Mouse (Mus musculus): ENCODE measurements around the gene Hmga1. TPM values are rescaled to one million over a fixed set of nuclear protein-coding genes. Genes with fewer than 3 reads are reported as not detected.
A peak's percentile ranks its signal among the peaks of the same experiment; 100 is the strongest.

Gene Hmga1
- total RNA-seq, 1 experiment from 2014 or later: 14.3 TPM

DNA sequence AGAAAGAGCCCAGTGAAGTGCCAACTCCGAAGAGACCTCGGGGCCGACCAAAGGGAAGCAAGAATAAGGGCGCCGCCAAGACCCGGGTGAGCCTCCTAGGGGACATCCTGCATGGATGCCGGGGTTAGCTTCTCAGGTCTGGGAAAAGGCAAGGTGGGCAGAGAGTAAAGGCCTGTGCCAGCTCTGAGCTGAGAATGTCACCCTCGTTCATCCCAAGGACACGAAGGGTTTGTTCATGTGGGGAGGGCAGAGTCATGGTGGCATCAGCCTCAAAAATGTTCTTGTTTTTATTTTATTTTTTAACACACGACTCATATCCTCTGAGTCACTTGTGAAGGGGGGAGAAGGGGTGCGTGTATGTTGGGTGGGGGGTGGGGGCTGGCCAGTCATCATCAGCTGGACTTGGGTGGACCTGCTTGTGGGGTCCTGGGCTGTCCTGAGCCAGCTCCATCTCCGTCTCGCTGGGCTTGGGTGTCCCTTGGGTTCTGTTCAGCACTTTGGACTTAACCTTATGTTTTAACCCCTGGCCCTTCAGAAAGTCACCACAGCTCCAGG, 4.7 kb downstream of the Hmga1 start:
- no peak for DNase-seq

- peak; percentile 74 for DNase-seq
These were observed 5.7 kb downstream of the Hmga1 start for GRCm38 (mm10) chr17:27561809-27562526.

GRCm38 (mm10) chr17:27563771-27564244, 7.5 kb downstream of the Hmga1 start:
- no peak for DNase-seq

DNA sequence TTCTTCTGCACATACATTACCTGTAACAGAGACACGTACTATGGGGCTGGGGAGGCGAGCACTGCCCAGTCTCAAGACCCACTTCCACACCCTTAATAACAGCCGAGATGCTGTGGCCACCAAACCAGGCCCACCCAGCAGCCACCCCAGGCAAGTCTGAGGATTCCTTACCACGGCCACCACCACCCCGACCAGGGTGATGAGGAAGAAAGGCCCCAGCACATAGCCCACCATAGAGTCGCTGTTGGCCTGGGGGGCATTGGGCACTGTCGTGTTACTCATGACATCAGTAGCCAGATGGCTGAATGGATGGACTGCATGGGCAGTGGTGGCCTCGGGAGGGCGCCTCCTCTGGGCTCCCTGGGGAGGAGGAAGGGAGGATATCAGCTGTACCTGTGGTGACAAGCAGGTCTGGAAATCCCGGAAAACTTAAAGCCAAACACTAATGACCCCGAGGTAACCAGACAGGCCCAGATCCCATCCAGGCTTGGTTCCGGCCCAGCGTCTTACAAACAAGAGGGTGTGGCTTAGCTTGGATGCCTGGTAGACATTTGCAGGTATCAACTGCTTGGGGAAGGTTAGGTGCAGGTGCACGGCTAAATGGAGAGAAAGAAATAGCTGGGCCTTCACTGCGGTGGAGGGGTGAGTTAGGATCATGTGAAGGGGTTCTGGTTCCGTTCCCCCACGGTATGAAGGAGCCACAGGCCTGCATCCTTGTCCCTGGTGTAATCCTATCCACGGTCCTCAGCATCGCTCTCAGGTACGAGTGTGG, 8.3 kb downstream of the Hmga1 start:
- DNase-seq: no peak

- DNase-seq: peak; percentile 98
These were observed 9.1 kb downstream of the Hmga1 start, which contains the start of gene AI413582 for GRCm38 (mm10) chr17:27565163-27565941. TSS of gene AI413582 (minus strand) at chr17:27565756.

- no peak for DNase-seq
These were observed 9.6 kb downstream of the Hmga1 start for GRCm38 (mm10) chr17:27565942-27566267.

GRCm38 (mm10) chr17:27568228-27568627, 11.9 kb downstream of the Hmga1 start:
- no peak for DNase-seq

GRCm38 (mm10) chr17:27571315-27571714, 15.0 kb downstream of the Hmga1 start:
- DNase-seq: no peak

DNA sequence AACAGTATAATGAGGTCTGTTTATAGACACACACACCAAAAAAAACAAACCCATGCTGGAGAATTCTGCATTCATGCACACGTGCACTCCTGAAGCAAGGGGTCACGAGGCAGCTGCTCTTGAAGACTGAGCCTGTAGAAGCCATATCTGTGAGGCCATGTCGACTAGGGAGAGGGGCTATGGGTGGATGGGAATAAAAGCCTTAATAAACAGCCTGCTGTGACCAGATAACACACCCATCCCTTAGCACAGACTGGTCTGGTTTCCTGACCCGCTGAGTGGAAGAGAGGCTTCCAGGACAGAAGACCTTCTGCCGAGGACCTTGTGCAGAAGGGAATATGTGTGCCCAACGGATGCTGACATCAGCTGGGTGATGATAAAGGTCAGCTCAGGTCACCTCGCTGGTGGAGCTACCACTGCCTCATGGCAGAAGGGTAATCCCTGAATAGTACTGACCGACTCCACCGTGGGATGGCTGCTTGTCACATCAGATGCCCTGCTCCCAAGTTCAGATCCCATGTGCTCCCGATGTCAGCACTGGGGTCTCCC, 17.5 kb downstream of the Hmga1 start:
- no peak for DNase-seq

- peak; percentile 76 for DNase-seq
These were observed 18.3 kb downstream of the Hmga1 start for GRCm38 (mm10) chr17:27574470-27575115.

GRCm38 (mm10) chr17:27575116-27575776, 18.9 kb downstream of the Hmga1 start:
- no peak for DNase-seq

DNA sequence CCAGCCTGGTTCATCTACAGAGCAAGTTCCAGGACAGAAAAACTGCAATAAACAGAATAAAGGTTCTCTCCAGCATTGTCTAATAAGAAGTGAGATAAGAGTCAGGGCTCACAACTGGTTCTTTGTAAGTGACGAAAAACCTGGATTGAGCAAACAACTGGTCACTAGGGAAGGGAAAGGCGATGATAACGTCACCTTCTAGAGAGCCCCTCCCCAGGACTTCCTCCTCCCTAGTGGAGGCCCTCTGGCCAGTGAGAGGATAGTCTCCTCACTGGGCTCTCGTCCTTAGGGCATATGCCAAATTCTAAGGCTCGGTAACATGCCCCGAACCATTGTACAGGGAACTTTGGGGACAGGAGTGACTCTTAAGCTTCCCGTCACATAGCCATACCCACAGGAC, 19.8 kb downstream of the Hmga1 start:
- DNase-seq: no peak

DNA sequence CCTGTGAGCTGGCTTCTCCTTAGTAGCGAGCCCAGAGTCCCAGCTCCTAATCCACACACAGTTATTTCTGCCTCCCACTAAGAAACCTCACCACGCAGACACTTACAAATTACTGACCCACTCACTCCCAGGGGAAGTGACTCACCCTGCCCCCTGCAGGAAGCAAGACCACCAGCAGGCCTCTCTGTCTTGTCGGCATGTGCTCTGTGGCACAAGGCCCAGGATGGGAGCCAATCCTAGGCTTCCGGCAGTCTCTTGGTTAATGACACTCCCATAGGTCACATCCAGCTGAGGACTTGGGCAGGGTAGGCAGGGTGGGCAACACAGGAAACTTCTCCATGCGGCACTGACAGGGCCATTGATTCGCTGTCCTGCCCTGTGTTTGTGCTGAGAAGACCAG, 21.2 kb downstream of the Hmga1 start:
- DNase-seq: no peak

- no peak for DNase-seq
These were observed 22.2 kb downstream of the Hmga1 start for GRCm38 (mm10) chr17:27578487-27578886.

- DNase-seq: no peak
These were observed 23.5 kb downstream of the Hmga1 start for GRCm38 (mm10) chr17:27579816-27580215.

DNA sequence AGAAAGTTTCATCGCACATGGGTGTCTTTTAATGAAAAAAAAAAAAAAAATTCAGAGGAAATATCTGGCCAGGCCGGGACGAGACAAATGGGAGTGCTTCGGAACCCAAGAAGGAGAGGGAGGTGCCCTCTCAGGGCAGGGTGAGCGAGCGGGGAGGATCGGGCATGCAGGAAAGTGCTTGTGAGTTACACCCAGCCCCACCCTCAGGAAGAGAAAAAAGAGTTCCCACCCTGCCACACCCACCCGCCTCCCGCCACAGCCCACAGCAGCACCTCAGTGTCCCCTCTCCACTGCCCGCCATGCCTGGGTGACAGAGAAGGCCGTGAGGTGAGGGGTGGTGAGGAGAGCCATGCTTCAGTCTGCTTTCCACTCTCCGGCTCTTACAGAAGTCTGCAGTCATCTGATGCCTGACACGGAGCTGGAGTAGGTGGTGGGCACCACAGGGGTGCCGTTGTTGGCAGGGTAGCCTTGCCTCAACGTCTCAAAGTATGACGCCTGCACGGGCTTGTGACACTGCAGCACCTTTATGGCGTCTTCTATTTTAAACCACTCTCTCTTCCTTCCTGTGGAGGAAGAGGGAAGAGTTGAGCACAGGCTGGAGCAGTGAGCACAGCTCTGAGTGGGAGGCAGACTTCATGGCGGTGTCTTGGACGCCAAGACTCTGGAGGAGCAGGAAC, 24.2 kb downstream of the Hmga1 start:
- DNase-seq: no peak

DNA sequence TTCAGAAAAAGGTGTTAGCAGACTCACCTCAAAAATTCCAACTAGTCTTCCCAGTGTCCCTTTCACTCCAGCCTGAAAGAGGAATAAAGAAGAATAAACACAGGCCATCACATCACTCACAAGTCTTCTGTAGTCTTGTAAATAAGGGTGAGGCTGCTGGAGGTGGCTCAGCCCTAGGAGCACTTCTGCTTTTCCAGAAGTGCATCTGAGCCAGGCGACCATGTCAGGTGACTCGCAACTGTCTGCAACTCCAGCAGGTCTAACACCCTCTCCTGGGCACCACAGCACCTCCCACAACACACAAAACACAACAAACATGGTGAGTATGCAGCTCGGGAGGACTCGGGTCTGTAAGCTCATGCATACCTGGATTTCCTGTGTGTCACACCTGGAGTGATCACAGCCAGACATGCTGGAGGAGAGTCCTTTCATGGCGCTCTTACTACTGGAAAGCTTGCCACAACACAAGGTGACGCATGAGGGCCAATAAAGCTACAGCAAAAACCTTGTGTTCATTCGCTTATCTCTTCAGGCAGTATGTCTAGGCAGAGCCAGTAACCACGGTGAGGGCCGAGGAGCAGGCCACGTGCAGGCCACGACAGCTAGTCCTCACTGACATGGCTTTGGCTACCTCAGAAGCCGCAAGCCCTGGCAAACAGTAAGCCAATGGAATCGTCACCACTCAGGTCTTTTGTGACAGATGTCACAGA, 27.0 kb downstream of the Hmga1 start:
- no peak for DNase-seq

DNA sequence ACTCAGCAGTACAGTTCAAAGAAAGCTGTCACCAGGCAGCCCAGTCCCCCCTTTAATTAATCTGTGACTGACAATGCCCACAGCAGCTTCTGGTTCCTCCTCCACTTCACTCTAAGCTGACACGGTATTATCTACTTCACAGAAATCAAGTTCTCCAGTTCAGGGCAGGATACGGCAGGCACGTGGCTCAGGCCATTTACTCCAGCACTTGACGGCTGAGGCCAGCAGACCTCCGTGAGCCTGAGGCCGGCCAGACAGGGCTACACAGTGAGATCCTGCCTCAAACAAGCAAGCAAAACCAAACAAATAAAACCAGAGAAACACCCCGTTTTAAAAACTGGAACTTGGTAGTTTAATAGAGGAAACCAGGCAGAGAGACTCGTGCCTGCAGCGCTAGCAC, 30.4 kb downstream of the Hmga1 start:
- DNase-seq: no peak

DNA sequence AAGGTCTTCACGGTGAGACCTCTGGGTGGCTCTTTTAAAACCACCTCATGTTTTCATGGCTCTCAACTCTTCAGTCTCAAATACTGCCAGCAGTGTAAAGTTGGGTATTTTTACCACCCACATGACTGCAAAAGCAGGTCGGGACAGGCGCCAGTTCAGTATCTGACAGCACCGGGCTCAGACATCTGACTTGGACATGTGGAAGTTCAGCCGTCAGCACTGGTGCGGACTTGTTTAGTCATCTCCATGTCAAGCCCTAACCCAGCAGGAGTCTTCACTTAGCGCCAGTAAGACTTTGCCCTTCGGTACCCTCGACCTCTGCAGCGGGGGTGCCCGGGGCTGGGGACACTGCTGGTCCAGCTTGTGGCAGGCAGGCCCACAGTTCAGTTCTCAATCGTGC, 31.0 kb downstream of the Hmga1 start:
- DNase-seq: no peak

GRCm38 (mm10) chr17:27588231-27588630, 31.9 kb downstream of the Hmga1 start:
- no peak for DNase-seq

Measured in adrenal gland, postnatal 25 days (tissue).